Mouse (Mus musculus): Measurements from ENCODE around the gene Gm17657. TPM values are rescaled to one million over a fixed set of nuclear protein-coding genes. Genes with fewer than 3 reads are reported as not detected.

The Gm17657 gene
- total RNA-seq, 2 experiments from 2014 or later = not detected

DNA sequence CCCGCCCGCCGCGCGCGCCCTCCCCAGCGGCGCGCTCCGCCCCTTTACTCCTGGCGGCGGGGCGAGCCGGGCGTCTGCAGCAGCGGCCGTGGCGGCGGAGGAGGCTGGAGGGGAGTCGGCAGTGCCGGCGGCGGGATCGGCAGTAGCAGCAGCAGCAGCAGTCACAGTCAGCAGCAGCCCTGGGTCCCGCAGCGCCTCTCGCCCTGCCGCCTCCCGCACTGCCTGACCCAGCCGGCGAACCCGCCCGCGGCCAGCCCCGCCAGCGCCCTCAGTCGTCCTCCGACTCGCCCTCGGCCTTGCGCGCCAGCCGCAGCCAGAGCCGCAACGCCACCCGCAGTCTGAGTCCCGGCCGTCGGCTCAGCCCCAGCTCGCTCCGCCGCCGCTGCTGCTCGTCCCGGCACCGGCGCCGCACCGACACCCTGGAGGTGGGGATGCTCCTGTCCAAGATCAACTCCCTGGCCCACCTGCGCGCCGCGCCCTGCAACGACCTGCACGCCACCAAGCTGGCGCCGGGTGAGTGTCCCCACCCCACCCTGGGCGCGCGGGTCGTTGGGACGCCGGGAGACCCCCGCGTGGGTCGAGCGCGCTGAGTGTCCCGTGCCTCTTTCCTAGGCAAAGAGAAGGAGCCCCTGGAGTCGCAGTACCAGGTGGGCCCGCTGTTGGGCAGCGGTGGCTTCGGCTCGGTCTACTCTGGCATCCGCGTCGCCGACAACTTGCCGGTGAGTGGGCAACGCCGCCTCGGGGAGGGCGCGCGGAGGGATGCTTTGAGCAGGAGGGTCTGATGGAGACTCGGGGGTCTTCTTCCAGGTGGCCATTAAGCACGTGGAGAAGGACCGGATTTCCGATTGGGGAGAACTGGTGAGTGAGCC lies 58.5 kb downstream of the Gm17657 start, which contains the start of gene Pim1:
Gene Pim1 (plus strand): TSS at position 41 of the 869 bp plus-strand sequence.
- DNase-seq (ENCODE audit: low spot score) = no peak
- intact Hi-C loops (cut with DNase I) = loop anchor here (2.0 kb wide), 1 partner anchor 32 kb away; no protein-coding TSS in a partner anchor

- DNase-seq (ENCODE audit: low spot score) = peak; percentile 96
- intact Hi-C loops (cut with DNase I) = loop anchor here (2.0 kb wide), 1 partner anchor 31 kb away; no protein-coding TSS in a partner anchor
These were observed 59.3 kb downstream of the Gm17657 start for GRCm38 (mm10) chr17:29489971-29490712.

GRCm38 (mm10) chr17:29488978-29489970 lies 60.2 kb downstream of the Gm17657 start:
- DNase-seq (ENCODE audit: low spot score) = no peak
- intact Hi-C loops (cut with DNase I) = no loop called here

DNA sequence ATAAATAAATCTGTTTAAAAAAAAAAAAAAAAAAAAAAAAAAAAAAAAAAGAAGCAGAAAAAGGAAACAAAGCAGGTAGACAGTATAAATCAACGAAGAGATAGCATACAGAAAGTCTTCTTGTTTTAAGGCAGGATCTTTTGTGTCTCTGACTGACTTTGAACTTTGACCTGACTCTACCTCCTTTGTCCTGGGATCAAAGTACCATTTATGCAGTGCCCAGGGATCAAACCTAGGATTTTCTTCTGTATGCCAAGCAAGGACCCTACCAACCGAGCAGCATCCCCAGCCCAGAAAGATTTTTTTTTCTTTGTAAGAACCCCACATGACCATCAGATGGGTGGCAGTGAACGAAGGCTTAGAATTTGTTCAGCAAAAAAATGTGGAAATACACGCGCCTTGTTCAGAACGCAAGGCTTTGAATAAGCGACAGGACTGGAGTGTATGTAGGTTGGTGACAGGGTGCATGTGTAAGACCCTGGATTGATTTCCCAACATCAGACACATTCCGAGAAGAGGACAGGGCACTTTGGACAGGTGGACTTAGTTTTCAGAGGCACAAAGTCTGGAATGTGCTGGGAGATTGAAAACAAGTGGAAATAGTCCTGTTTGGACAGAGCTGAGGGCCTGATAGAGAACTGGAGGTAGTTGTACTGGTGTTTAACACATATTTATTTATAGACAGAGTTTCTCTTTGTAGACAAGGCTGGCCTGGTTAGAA lies 61.0 kb downstream of the Gm17657 start:
- intact Hi-C loops (cut with DNase I) = no loop called here
- DNase-seq (ENCODE audit: low spot score) = no peak

DNA sequence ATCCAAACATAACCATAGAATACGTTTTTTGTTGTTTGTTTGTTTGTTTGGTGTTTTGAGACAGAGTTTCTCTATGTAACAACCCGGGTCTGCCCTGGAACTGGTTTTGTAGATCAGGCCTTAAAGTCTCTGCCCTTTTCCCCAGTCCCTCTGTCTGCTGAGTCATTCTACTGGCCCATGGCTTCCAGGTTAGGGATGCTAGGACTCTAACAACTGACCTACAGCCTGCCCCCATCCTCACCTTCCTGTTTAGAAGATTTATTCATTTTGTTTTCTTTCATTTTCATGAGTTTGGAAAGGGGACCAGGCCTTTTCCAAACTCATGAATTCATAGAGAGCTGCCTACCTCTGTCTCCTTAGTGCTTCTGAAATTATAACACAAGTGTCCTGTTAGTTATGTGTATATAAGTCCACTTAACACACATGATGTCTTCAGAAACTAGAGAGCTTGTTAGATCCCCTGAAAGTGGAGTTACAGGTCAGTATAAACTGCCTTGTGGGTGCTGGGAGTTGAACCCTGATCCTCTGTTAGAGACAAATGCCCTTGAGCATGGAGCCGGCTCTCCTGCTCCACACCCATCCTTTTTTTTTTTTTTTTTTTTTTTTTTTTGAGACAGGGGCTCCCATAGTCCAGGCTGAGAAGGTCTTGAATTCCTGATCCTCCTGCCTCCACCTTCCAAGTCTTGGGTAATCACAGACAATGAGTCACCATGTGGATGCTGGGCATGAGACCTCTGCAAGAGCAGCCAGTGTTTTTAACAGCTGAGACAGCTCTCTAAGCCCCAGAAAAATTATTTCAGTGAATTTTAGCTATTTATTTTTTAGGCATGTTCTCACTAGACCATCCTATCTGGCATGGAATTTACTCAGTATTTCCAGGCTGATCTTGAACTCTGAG lies 63.9 kb downstream of the Gm17657 start:
- DNase-seq (ENCODE audit: low spot score) = no peak
- intact Hi-C loops (cut with DNase I) = no loop called here

GRCm38 (mm10) chr17:29484431-29484830 lies 65.0 kb downstream of the Gm17657 start:
- intact Hi-C loops (cut with DNase I) = no loop called here

DNA sequence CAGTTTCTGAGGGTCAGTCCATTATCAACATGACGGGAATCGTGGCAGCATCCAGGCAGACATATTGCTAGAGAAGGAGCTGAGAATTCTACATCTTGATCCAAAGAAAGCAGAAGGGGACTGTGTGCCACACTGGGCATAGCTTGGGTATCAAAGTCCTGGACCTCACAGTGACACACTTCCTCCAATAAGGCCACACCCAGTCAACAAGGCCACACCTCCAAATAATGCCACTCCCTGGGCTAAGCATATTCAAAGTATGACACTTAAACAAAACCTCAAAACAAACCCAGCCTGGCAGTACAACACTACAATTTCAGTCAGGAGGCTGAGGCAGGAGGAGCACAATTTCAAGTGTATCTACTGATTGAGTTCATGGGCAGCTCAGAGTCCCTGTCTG lies 66.2 kb downstream of the Gm17657 start:
- intact Hi-C loops (cut with DNase I) = no loop called here
- DNase-seq (ENCODE audit: low spot score) = no peak

More at GRCm38 (mm10) chr17:29484431-29484830, 65.0 kb downstream of the Gm17657 start:
- no peak for DNase-seq (ENCODE audit: low spot score)

GRCm38 (mm10) chr17:29482632-29483031 lies 66.8 kb downstream of the Gm17657 start:
- intact Hi-C loops (cut with DNase I) = no loop called here

DNA sequence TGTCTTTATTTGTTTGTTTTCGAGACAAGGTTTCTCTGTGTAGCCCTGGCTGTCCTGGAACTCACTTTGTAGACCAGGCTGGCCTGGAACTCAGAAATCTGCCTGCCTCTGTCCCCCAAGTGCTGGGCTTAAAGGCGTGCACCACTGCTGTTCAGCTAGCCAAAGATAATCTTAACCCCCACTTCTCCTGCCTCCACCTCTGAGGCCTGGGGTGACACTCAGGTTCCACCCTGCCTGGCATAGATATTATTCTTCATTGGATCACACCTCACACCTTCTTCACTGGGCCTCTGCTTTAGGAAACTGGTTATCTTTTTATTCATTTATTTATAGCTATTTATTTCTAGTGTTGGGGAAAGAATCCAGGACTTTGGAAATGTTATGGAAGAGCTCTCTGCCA lies 69.2 kb downstream of the Gm17657 start:
- no peak for DNase-seq (ENCODE audit: low spot score)
- intact Hi-C loops (cut with DNase I) = no loop called here

More at GRCm38 (mm10) chr17:29482632-29483031, 66.8 kb downstream of the Gm17657 start:
- no peak for DNase-seq (ENCODE audit: low spot score)

GRCm38 (mm10) chr17:29478271-29478670 lies 71.2 kb downstream of the Gm17657 start:
- intact Hi-C loops (cut with DNase I) = no loop called here
- no peak for DNase-seq (ENCODE audit: low spot score)

DNA sequence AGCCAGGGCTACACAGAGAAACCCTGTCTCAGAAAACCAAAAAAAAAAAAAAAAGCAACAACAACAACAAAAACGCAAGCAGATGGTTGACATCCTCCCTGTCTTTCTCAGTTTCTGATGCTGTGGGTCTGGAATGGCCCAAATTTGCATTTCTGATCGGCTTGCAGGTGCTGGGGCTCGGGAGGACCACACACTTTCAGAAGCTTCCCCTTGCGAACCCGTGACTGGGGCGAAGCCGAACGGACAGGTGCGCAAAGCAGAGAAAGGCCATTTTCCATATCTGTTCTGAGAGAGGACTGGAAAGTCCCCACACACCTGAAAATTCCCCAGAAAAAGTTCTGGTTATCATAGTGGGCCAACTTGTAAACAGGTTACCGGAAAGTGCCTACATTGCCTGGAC lies 72.1 kb downstream of the Gm17657 start:
- intact Hi-C loops (cut with DNase I) = no loop called here
- no peak for DNase-seq (ENCODE audit: low spot score)

DNA sequence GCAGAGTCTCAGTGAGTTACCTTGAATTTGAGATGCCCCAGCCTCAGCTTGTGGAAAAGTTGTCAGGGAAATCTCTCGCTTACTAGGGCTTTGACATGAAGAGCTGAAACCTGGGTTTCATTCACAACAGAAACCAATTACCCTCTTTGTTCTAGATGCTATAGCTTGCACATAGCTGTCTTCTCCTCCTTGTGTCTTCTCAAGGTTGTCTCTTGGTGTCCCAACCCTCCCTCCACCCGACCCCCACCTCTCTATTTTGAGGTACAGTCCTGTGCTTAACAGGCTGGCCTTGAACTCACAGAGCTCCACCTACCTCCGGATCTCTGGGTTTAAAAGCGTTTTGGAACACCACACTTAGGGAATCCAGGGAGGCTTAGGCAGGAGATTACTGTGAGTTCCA lies 73.0 kb downstream of the Gm17657 start:
- intact Hi-C loops (cut with DNase I) = no loop called here
- DNase-seq (ENCODE audit: low spot score) = no peak

GRCm38 (mm10) chr17:29475142-29475541 lies 74.3 kb downstream of the Gm17657 start:
- no peak for DNase-seq (ENCODE audit: low spot score)
- intact Hi-C loops (cut with DNase I) = no loop called here

GRCm38 (mm10) chr17:29474036-29474435 lies 75.4 kb downstream of the Gm17657 start:
- DNase-seq (ENCODE audit: low spot score) = no peak
- intact Hi-C loops (cut with DNase I) = no loop called here

DNA sequence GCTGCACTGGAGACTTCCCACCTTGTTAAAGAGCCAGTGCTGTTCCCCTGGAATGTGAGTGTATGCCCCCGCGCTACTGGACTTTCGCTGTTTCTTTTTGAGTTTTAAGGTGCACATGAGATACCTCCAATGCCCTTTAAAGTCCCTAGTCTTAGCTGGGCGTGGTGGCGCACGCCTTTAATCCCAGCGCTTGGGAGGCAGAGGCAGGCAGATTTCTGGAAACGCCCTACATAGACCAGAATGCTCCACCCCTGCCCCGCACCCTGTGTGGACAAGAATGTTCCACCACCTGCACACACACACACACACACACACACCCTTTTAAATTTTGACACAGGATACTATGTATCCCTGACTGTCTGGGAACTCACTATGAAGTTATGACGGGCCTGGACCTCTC lies 76.0 kb downstream of the Gm17657 start:
- DNase-seq (ENCODE audit: low spot score) = no peak
- intact Hi-C loops (cut with DNase I) = no loop called here
